Mouse (Mus musculus): ENCODE measurements at regions not wholly inside any gene's neighbourhood (a gene's known extent, or its start where the extent isn't known, plus 50 kb on each side); places are given as distances from the start of the nearest gene placed in this dataset.

GRCm38 (mm10) chr1:185834171-185834570 lies 282.9 kb downstream of the Lyplal1 start:
- in situ Hi-C loops (cut with MboI, MseI): no loop called here

- in situ Hi-C loops (cut with MboI, MseI): no loop called here
Measured at GRCm38 (mm10) chr1:185836632-185837281, 280.4 kb downstream of the Lyplal1 start.

DNA sequence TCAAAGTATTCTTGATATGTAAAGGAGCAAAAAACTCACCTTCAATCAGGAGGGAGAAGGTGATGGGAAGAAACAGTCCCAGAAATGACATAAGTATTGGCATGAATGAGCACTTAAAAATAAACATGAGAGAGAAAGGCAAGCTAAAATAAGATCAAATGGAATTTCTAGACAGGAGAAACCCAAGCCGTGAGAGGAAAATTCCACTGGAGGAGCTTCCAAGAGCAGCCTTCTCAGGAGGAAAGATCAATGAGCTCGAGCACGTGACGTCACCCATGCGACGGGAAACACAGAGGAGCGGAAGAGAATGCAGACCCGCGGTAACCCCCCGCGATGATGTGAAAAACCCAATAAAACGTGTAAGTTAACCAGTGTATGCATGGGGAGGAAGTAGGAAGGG lies 274.6 kb downstream of the Lyplal1 start:
- in situ Hi-C loops (cut with MboI, MseI): no loop called here

GRCm38 (mm10) chr1:185847161-185847560 lies 269.9 kb downstream of the Lyplal1 start:
- in situ Hi-C loops (cut with MboI, MseI): no loop called here

DNA sequence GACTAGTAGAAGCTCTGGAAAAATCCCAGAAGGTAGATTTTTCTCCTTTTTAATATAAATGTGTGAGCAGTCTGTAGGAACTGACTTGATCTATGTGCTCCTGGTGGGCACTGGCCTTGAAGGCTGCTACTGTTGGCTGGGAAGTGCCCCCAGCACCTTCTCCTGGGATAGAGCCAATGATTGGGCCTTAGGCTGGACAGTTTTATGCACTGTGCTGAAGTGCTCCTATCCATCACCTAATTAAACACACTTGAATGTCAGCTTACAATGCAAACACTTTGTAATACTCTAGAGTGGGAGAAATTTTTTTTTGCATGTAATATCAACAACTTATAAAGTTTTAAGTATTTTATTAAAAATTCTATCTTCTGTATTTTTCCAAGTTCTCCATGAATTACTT lies 266.5 kb downstream of the Lyplal1 start:
- in situ Hi-C loops (cut with MboI, MseI): no loop called here

DNA sequence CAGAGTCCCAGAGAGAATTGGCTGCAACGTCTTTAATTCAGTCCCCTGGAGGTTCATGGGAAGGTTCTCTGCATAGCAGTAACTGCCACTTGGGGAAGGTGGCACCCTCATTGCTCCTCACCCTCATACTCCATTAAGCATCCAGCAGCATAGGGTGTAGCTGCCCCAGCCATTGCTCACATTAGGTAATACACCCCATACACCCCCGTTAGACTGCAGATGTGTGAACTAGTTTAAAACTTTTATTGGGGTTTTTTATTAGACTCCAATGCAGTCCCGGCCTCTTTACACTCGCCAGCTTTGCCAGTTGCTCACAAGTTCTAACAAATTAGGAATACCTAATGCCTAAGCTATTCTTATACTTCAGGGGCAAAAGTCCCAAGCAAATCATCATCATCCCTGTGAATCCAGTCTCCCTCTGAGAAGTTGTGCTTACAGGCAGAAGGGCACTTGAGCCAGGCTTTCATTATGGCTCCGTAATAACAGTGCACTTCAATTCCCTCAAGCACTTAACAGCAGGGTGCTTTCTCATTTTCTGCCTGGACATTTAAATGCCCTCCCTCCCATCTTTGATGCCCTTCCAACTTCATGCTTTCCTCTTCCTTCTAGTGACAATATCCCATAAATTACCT lies 265.7 kb downstream of the Lyplal1 start:
- in situ Hi-C loops (cut with MboI, MseI): no loop called here

DNA sequence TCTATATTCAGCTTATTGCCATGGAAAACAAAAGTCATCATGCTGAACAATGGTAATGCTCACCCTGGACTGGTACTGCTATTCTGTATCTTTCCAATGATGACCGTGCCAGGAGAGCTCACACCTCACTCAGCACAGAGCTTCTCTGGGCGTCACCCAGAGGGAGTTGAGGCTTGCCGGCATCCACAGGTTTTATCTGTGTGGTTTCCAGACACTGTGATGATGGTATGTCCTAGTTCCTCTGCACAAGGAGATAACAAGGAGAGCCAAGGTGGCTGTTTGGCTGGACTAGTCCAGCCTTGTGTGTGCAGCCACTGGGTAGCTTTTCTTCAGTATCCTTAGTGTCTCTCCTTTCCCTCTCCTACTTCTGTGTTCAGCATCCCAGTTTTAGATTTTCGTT lies 255.4 kb downstream of the Lyplal1 start:
- in situ Hi-C loops (cut with MboI, MseI): no loop called here

- in situ Hi-C loops (cut with MboI, MseI): no loop called here
Measured at GRCm38 (mm10) chr1:185865945-185866344, 251.2 kb downstream of the Lyplal1 start.

DNA sequence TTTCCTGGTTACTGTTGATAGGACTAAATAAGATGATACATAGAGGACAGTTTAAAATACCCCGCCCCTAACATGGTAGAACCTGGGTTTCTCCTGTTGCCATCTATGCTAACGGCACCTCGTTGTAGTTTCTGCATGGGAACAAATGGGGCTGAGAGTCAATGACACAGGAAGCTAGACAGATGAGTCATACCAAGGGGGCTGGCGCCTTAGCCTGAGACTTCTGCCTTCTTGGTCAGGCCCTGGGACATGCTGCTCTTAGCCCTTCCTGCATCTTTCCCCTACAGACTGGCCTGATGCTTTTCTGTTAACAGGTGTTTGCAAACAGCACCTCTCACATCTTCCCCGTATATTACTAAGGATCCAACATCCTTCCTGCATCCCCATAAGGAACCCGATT lies 250.5 kb downstream of the Lyplal1 start:
- in situ Hi-C loops (cut with MboI, MseI): no loop called here

GRCm38 (mm10) chr1:185867018-185867417 lies 250.1 kb downstream of the Lyplal1 start:
- in situ Hi-C loops (cut with MboI, MseI): no loop called here

DNA sequence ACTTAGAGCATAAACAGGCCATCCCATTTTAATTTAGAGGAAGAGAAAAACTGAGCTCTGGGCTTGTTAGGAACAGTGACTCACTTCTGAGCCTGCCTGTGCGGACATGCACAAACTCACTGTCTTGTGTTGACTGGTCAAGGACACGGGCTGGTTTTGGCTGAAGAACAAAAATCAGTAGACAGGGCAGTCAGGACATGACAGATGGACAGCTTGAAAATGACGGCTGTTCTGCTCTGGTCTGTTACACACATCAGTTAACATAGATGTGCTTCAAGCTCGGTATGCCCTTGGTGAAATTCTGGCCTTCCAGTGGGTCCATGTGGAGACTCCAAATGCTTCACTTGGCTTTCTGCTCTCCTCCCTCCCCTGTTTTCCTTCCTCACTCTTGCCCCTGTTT lies 248.4 kb downstream of the Lyplal1 start:
- in situ Hi-C loops (cut with MboI, MseI): no loop called here

- in situ Hi-C loops (cut with MboI, MseI): loop anchor here in 1 of 2 experiments (25.0 kb wide), 1 partner anchor 1875 kb away; the partner anchor contains the start of gene Dusp10
Measured at GRCm38 (mm10) chr1:185887031-185887430, 230.1 kb downstream of the Lyplal1 start.

GRCm38 (mm10) chr1:185891814-185892213 lies 225.3 kb downstream of the Lyplal1 start:
- in situ Hi-C loops (cut with MboI, MseI): loop anchor here in 1 of 2 experiments (25.0 kb wide), 1 partner anchor 1880 kb away; the partner anchor contains the start of gene Dusp10

- in situ Hi-C loops (cut with MboI, MseI): loop anchor here in 1 of 2 experiments (25.0 kb wide), 1 partner anchor 1881 kb away; the partner anchor contains the start of gene Dusp10
Measured at GRCm38 (mm10) chr1:185893421-185893820, 223.7 kb downstream of the Lyplal1 start.

GRCm38 (mm10) chr1:185898475-185898874 lies 218.6 kb downstream of the Lyplal1 start:
- in situ Hi-C loops (cut with MboI, MseI): loop anchor here in 1 of 2 experiments (25.0 kb wide), 1 partner anchor 1886 kb away; the partner anchor contains the start of gene Dusp10

GRCm38 (mm10) chr1:185900316-185900715 lies 216.8 kb downstream of the Lyplal1 start:
- in situ Hi-C loops (cut with MboI, MseI): no loop called here

DNA sequence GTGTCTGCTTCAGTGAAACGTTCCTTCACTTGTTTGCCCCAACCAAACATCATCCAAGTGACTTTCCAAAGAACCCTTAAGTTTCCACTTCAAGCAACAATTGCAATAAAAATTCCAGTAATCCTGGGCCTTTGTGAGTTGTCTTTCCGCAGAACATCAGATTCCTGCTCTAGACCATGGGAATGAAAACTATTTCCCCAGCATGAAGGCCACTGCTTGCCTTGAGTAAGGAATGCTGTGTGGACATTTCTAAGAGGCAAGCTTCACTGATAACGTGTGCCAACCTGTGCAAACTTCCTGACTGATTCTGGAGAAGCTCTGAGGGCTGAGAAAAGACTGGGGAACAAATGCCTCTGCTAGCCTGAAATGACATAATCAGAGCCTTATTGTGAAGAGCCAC lies 214.7 kb downstream of the Lyplal1 start:
- in situ Hi-C loops (cut with MboI, MseI): no loop called here

DNA sequence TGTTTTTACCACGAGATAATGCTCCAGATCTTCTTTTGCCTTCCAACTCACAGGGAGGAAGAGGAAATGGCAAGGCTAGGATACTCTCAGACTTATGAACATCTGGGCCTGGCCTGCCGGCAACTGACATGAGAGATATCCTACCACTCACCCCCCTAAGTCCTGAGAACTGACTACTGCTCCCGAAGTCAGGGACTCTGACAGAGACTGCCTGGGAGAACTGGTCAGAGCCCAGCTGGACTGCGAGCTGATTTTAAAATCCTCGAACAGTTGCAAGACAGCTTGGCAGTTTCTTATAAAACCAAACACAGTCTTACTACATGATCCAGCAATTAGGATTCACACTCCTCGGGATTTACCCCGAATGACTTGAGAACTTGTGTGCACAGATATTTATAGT lies 211.4 kb downstream of the Lyplal1 start:
- in situ Hi-C loops (cut with MboI, MseI): no loop called here

- in situ Hi-C loops (cut with MboI, MseI): no loop called here
Measured at GRCm38 (mm10) chr1:185915579-185915978, 201.5 kb downstream of the Lyplal1 start.

DNA sequence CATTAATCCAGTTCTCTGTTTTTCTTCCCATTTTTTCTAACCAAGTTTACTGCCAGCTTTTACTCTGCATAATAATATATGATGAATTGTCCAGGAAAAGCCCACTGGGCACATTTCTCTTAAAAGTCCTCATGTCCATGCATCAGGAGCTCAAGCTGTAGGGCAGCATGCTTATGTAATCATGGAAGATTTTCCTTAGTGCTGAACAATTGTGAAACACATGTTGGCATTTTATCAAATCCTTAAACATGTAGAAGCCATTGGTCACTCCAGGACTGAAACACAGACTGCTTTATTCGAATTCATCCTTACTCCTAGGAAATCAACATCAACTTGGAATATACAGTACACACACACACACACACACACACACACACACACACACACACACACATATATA lies 198.4 kb downstream of the Lyplal1 start:
- in situ Hi-C loops (cut with MboI, MseI): no loop called here

- in situ Hi-C loops (cut with MboI, MseI): no loop called here
Measured at GRCm38 (mm10) chr1:185923723-185924122, 193.4 kb downstream of the Lyplal1 start.

- in situ Hi-C loops (cut with MboI, MseI): no loop called here
Measured at GRCm38 (mm10) chr1:185929000-185929399, 188.1 kb downstream of the Lyplal1 start.

GRCm38 (mm10) chr1:185929761-185930160 lies 187.3 kb downstream of the Lyplal1 start:
- in situ Hi-C loops (cut with MboI, MseI): no loop called here
